Mouse (Mus musculus) C2C12 (cell line): ENCODE data around the gene Gm49486. TPM values are rescaled to one million over a fixed set of nuclear protein-coding genes. Genes with fewer than 3 reads are reported as not detected.

Experiments used
- H3K27me3 ChIP-seq: one replicate; pipeline ENCODE4 v1.6.1; 2011; ENCODE audit not compliant: control insufficient read depth, insufficient read depth, insufficient read length
- H3K36me3 ChIP-seq: one replicate; pipeline ENCODE4 v1.6.1; 2011; ENCODE audit not compliant: control insufficient read depth, insufficient read depth
- H3K4me3 ChIP-seq: one replicate; pipeline ENCODE4 v1.5.1; 2011; ENCODE audit warnings: mild to moderate bottlenecking, control low read depth; ENCODE audit not compliant: poor library complexity, insufficient read depth, severe bottlenecking
- H3K79me2 ChIP-seq: one replicate; pipeline ENCODE4 v1.6.1; 2011; ENCODE audit not compliant: control insufficient read depth, insufficient read depth
- H3K79me3 ChIP-seq: one replicate; pipeline ENCODE4 v1.6.1; 2011; ENCODE audit warnings: low read depth, control low read depth
- H3ac ChIP-seq: one replicate; pipeline ENCODE3; 2011; ENCODE audit warnings: low read depth; ENCODE audit not compliant: control insufficient read depth, insufficient read length
- CEBPB ChIP-seq: IDR thresholded peaks from one replicate; pipeline ENCODE4 v1.6.1; 2011; ENCODE audit warnings: low read depth, mild to moderate bottlenecking, control low read depth, moderate library complexity
- CTCF ChIP-seq: IDR thresholded peaks from one replicate; pipeline ENCODE4 v1.5.1; 2011; ENCODE audit not compliant: control insufficient read depth, insufficient read depth, insufficient read length
- FOSL1 ChIP-seq: IDR thresholded peaks from one replicate; pipeline ENCODE4 v1.8.0; 2011; ENCODE audit warnings: mild to moderate bottlenecking, low read length; ENCODE audit not compliant: poor library complexity, insufficient read depth, severe bottlenecking
- MAX ChIP-seq: IDR thresholded peaks from one replicate; pipeline ENCODE4 v1.6.1; 2011; ENCODE audit warnings: mild to moderate bottlenecking, control low read depth
- MYOD1 ChIP-seq: IDR thresholded peaks from one replicate; pipeline ENCODE4 v1.6.1; 2011; ENCODE audit warnings: low read depth; ENCODE audit not compliant: control insufficient read depth, insufficient read length
- MYOG ChIP-seq: IDR thresholded peaks from one replicate; pipeline ENCODE4 v1.6.1; 2011; ENCODE audit not compliant: control insufficient read depth, insufficient read length; ENCODE audit errors: extremely low read depth
- USF1 ChIP-seq: IDR thresholded peaks from one replicate; pipeline ENCODE4 v1.6.1; 2011; ENCODE audit warnings: low read depth, mild to moderate bottlenecking, control low read depth, moderate library complexity
- polyA plus RNA-seq: library from polyadenylated mRNA; unstranded; fragments of >200 nt; fragmentation: generic; extraction: Trizol; gene quantifications from one replicate; pipeline ENCODE4 v1.2.1, GENCODE M21; 2012; ENCODE audit warnings: missing spikeins

Gm49486 gene
- polyA plus RNA-seq, 1 experiment = 0.01 TPM

- Histone ChIP-seq H3K79me2 (no peaks in the 10 kb centered on the region), H3K79me3 (no peaks in the 10 kb centered on the region), H3ac (no peak overlapping the region), H3K4me3 (no peak overlapping the region), H3K36me3 (peaks cover 22% of the 10 kb centered on the region), H3K27me3 (no peaks in the 10 kb centered on the region)
- TF ChIP-seq FOSL1 = no peak
- no peak for TF ChIP-seq CTCF
- TF ChIP-seq USF1 = no peak
- no peak for TF ChIP-seq CEBPB
- no peak for TF ChIP-seq MAX
- no peak for TF ChIP-seq MYOG
These were observed 63.6 kb downstream of the Gm49486 start for GRCm38 (mm10) chr15:79292779-79293178.

DNA sequence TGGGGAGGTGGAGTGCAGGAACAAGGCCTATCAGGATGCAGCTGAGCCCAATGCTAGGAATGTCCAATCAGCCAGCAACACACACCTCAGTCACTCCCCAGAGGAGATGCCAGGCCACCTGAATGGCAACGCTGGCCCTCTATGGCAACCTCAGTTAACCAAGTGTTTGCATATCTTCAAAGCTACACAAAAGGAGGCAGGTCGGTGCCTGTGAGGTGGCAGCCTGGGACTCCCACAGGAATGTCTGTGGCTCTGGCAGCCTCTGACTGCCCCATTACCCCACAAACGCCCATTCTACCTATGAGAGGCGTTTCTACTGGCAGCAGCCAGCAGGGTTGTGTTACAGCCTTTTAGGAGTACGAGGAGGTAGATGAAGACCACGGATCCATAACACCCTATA, 69.4 kb downstream of the Gm49486 start:
- Histone ChIP-seq H3ac (no peak overlapping the region), H3K27me3 (no peaks in the 10 kb centered on the region), H3K4me3 (no peak overlapping the region), H3K79me2 (no peaks in the 10 kb centered on the region), H3K79me3 (no peaks in the 10 kb centered on the region), H3K36me3 (peaks cover 14% of the 10 kb centered on the region)
- TF ChIP-seq MYOD1 (no peak), USF1 (no peak), FOSL1 (no peak), CEBPB (no peak), MAX (no peak), MYOG (no peak), CTCF (no peak)

DNA sequence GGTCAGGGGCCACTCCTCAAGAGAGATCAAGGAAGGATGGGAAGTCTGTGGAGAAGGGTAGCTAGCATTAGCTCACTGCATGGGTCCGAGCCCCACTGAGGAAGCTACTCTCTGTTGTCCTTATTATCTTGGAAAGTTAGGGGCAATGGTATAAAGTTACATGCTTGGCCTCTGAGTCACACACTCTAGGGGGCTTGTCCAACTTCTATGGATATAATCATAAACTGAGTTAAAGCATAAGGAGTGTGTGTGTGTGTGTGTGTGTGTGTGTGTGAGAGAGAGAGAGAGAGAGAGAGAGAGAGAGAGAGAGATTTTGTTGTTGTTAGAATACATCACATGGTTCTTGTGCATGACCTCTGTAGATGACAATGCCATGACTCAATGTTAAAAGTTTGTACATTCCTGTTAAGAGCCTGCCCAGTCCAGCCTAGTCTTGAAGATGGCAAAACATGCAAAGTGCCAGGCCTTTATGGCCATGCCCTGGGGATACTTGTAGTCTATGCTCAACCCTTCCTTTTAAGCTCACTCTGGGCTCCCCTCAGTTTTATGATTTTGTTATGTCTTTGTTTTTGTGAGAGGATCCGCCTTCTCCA, 70.5 kb downstream of the Gm49486 start:
- no peaks in the 10 kb centered on the region for H3K79me2 ChIP-seq
- no peak overlapping the region for H3K4me3 ChIP-seq
- no peaks in the 10 kb centered on the region for H3K27me3 ChIP-seq
- peaks cover 14% of the 10 kb centered on the region for H3K36me3 ChIP-seq
- H3K79me3 ChIP-seq = no peaks in the 10 kb centered on the region
- no peak overlapping the region for H3ac ChIP-seq
- no peak for TF ChIP-seq CTCF
- TF ChIP-seq MYOD1 = peak; percentile 45
- peak; percentile 90 for TF ChIP-seq USF1
- peak; percentile 82 for TF ChIP-seq MAX
- peak; percentile 4 for TF ChIP-seq CEBPB
- TF ChIP-seq MYOG = no peak
- peak; percentile 96 for TF ChIP-seq FOSL1

GRCm38 (mm10) chr15:79303725-79304124, 74.5 kb downstream of the Gm49486 start:
- no peak for TF ChIP-seq MAX
- no peak for TF ChIP-seq CTCF
- TF ChIP-seq FOSL1 = no peak

GRCm38 (mm10) chr15:79304832-79305231, 75.6 kb downstream of the Gm49486 start:
- no peaks in the 10 kb centered on the region for H3K79me3 ChIP-seq
- no peak overlapping the region for H3K4me3 ChIP-seq
- H3K27me3 ChIP-seq = no peaks in the 10 kb centered on the region
- no peak overlapping the region for H3ac ChIP-seq
- H3K36me3 ChIP-seq = peaks cover 25% of the 10 kb centered on the region
- TF ChIP-seq MYOG = no peak
- TF ChIP-seq FOSL1 = no peak
- no peak for TF ChIP-seq CEBPB
- TF ChIP-seq USF1 = no peak
- no peak for TF ChIP-seq MYOD1
- TF ChIP-seq MAX = no peak
- no peak for TF ChIP-seq CTCF
- H3K79me2 ChIP-seq = no peaks in the 10 kb centered on the region

More at GRCm38 (mm10) chr15:79303725-79304124, 74.5 kb downstream of the Gm49486 start:
- Histone ChIP-seq H3K4me3 (no peak overlapping the region), H3K36me3 (peaks cover 24% of the 10 kb centered on the region), H3K79me2 (no peaks in the 10 kb centered on the region), H3K27me3 (no peaks in the 10 kb centered on the region), H3ac (no peak overlapping the region), H3K79me3 (no peaks in the 10 kb centered on the region)

DNA sequence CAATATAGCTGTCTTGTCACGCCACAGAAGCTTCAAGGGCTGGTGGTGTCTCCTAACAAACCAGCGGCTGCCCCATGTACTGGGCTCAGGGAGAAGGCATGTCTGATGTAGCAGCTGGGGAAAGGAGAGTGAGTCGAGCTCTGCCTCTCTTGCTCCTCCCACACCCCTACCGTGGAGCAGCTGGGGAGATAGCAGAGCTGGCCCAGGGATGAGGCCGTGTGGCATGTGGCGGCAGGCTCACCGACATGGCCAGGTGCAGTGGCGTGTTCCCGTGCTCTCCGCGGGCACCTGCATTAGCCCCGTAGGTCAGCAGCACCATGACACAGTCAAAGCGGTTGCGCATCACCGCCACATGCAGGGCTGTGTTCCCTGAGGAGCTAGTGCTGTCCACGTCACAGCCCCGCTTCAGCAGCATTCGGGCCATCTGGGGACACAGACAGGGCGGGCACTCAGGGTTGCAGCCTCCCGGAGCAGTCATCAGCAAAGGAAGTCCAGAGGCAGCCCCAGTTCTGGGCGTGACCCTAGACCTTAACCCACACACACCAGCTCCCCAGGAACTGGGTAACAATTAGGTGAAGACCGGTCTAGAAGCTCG, 76.9 kb downstream of the Gm49486 start:
- H3K4me3 ChIP-seq = no peak overlapping the region
- H3K36me3 ChIP-seq = peaks cover 32% of the 10 kb centered on the region
- no peak overlapping the region for H3ac ChIP-seq
- TF ChIP-seq MAX (no peak), MYOD1 (no peak), CTCF (no peak), FOSL1 (no peak), USF1 (no peak), MYOG (no peak), CEBPB (no peak)
- no peaks in the 10 kb centered on the region for H3K79me2 ChIP-seq
- H3K27me3 ChIP-seq = no peaks in the 10 kb centered on the region
- H3K79me3 ChIP-seq = no peaks in the 10 kb centered on the region

Other genes starting within 250 kb of the Gm49486 start
- 111 TPM for gene H1f0, start 200.9 kb upstream of the Gm49486 start, polyA plus RNA-seq
- not detected for gene Galr3, start 187.5 kb upstream of the Gm49486 start, polyA plus RNA-seq
- gene Ankrd54, start 166.5 kb upstream of the Gm49486 start, polyA plus RNA-seq = 45.6 TPM
- gene Eif3l, start 154.2 kb upstream of the Gm49486 start, polyA plus RNA-seq = 369 TPM
- 12.7 TPM for gene Micall1, start 120.5 kb upstream of the Gm49486 start, polyA plus RNA-seq
- gene Polr2f, start 88.4 kb upstream of the Gm49486 start, polyA plus RNA-seq = 436 TPM
- gene 1700088E04Rik, start 88.1 kb upstream of the Gm49486 start, polyA plus RNA-seq = 5.6 TPM
- gene Sox10, start 64.2 kb upstream of the Gm49486 start, polyA plus RNA-seq = not detected
- 15.3 TPM for gene Pick1, start 218 bp upstream of the Gm49486 start, polyA plus RNA-seq
- gene Slc16a8, start 25.4 kb downstream of the Gm49486 start, polyA plus RNA-seq = 0.11 TPM
- 1.2 TPM for gene Baiap2l2, start 56.1 kb downstream of the Gm49486 start, polyA plus RNA-seq
- gene Pla2g6, start 99.0 kb downstream of the Gm49486 start, polyA plus RNA-seq = 17.4 TPM
- 24.8 TPM for gene Maff, start 117.2 kb downstream of the Gm49486 start, polyA plus RNA-seq
- gene Tmem184b, start 174.2 kb downstream of the Gm49486 start, polyA plus RNA-seq = 74.2 TPM
- 98.6 TPM for gene Csnk1e, start 226.2 kb downstream of the Gm49486 start, polyA plus RNA-seq